Mouse (Mus musculus) embryonic fibroblast, embryonic 13.5 days (primary cell): ENCODE results near the gene Tmem63b. TPM values are rescaled to one million over a fixed set of nuclear protein-coding genes. Genes with fewer than 3 reads are reported as not detected.

Experiments
- H3K27ac ChIP-seq: 2 replicates; pipeline ENCODE4 v1.5.1; 2012; ENCODE audit warnings: low read length, control low read depth, inconsistent platforms; ENCODE audit not compliant: insufficient read depth
- H3K4me1 ChIP-seq: 2 replicates; pipeline ENCODE4 v1.6.1; 2011; ENCODE audit warnings: low read length; ENCODE audit not compliant: control insufficient read depth, insufficient read depth
- H3K4me3 ChIP-seq: 2 replicates; pipeline ENCODE4 v1.5.1; 2011; ENCODE audit warnings: mild to moderate bottlenecking, control low read depth, low read length; ENCODE audit not compliant: insufficient read depth
- CTCF ChIP-seq: IDR thresholded peaks from 2 replicates; pipeline ENCODE4 v1.5.1; 2011; ENCODE audit warnings: mild to moderate bottlenecking, control low read depth, low read length, moderate library complexity, borderline replicate concordance; ENCODE audit not compliant: insufficient read depth
- POLR2A ChIP-seq: IDR thresholded peaks from 2 replicates; pipeline ENCODE4 v1.6.1; 2011; ENCODE audit warnings: low read depth, mild to moderate bottlenecking, control low read depth, low read length, moderate library complexity
- polyA plus RNA-seq: library from polyadenylated mRNA; stranded (reverse); fragments of >200 nt; gene quantifications from 2 replicates; pipeline ENCODE4 v1.2.4, GENCODE M21; 2011; ENCODE audit warnings: low read depth; ENCODE audit not compliant: missing spikeins, insufficient read length

Gene Tmem63b
- polyA plus RNA-seq, 1 experiment: 42.8 TPM

GRCm38 (mm10) chr17:45681588-45681987, 5.1 kb downstream of the Tmem63b start:
- Histone ChIP-seq H3K27ac (no peak overlapping the region), H3K4me1 (no peaks in the 10 kb centered on the region), H3K4me3 (no peak overlapping the region)
- TF ChIP-seq POLR2A: no peak
- TF ChIP-seq CTCF: 0 out of 2 replicates have a peak, but pooled peaks have one; percentile 5

- Histone ChIP-seq H3K4me3 (no peak overlapping the region), H3K4me1 (no peaks in the 10 kb centered on the region), H3K27ac (no peak overlapping the region)
- TF ChIP-seq POLR2A: no peak
- TF ChIP-seq CTCF: no peak
Observed at GRCm38 (mm10) chr17:45680391-45680980, 6.2 kb downstream of the Tmem63b start.

GRCm38 (mm10) chr17:45678106-45678505, 8.6 kb downstream of the Tmem63b start:
- Histone ChIP-seq H3K27ac (no peak overlapping the region), H3K4me1 (no peaks in the 10 kb centered on the region), H3K4me3 (no peak overlapping the region)
- TF ChIP-seq POLR2A: no peak
- 0 out of 2 replicates have a peak, but pooled peaks have one; percentile 12 for TF ChIP-seq CTCF

GRCm38 (mm10) chr17:45672598-45672997, 14.1 kb downstream of the Tmem63b start:
- TF ChIP-seq POLR2A: no peak
- TF ChIP-seq CTCF: no peak
- H3K27ac ChIP-seq: no peak overlapping the region
- no peak overlapping the region for H3K4me3 ChIP-seq
- H3K4me1 ChIP-seq: no peaks in the 10 kb centered on the region

GRCm38 (mm10) chr17:45671821-45672220, 14.9 kb downstream of the Tmem63b start:
- TF ChIP-seq CTCF: peak; percentile 21; the same call in 1 of the 2 replicates
- TF ChIP-seq POLR2A: no peak
- Histone ChIP-seq H3K27ac (no peak overlapping the region), H3K4me3 (no peak overlapping the region), H3K4me1 (no peaks in the 10 kb centered on the region)

- no peak for TF ChIP-seq POLR2A
- no peak for TF ChIP-seq CTCF
- H3K27ac ChIP-seq: no peak overlapping the region
- no peaks in the 10 kb centered on the region for H3K4me1 ChIP-seq
- no peak overlapping the region for H3K4me3 ChIP-seq
Observed at GRCm38 (mm10) chr17:45667986-45668385, 18.7 kb downstream of the Tmem63b start.

GRCm38 (mm10) chr17:45667481-45667880, 19.2 kb downstream of the Tmem63b start:
- Histone ChIP-seq H3K27ac (no peak overlapping the region), H3K4me3 (no peak overlapping the region), H3K4me1 (no peaks in the 10 kb centered on the region)
- TF ChIP-seq CTCF (no peak), POLR2A (no peak)

- H3K4me3 ChIP-seq: no peak overlapping the region
- no peaks in the 10 kb centered on the region for H3K4me1 ChIP-seq
- TF ChIP-seq CTCF: no peak
- no peak for TF ChIP-seq POLR2A
- no peak overlapping the region for H3K27ac ChIP-seq
Observed at GRCm38 (mm10) chr17:45666091-45666490, 20.6 kb downstream of the Tmem63b start.

- TF ChIP-seq POLR2A: no peak
- no peak for TF ChIP-seq CTCF
- Histone ChIP-seq H3K27ac (no peak overlapping the region), H3K4me1 (no peaks in the 10 kb centered on the region), H3K4me3 (no peak overlapping the region)
Observed at GRCm38 (mm10) chr17:45664608-45665007, 22.1 kb downstream of the Tmem63b start.

GRCm38 (mm10) chr17:45663106-45663919, 23.4 kb downstream of the Tmem63b start:
- Histone ChIP-seq H3K4me3 (no peak overlapping the region), H3K27ac (no peak overlapping the region), H3K4me1 (no peaks in the 10 kb centered on the region)
- TF ChIP-seq CTCF: peak; percentile 96
- TF ChIP-seq POLR2A: no peak
